Mouse (Mus musculus) neural tube, embryonic 14.5 days (tissue): Measurements from ENCODE around the gene Nrp2. TPM values are rescaled to one million over a fixed set of nuclear protein-coding genes. Genes with fewer than 3 reads are reported as not detected.

Experiments used
- ATAC-seq: fragments of 200-750 bp; cut with Nextera tagmentation; 2 replicates; pipeline ENCODE4 v1.8.0; 2017; ENCODE audit warnings: low read depth, mild to moderate bottlenecking, moderate TSS enrichment, moderate library complexity
- H3K27ac ChIP-seq: fragments of 300-500 bp; sonication (generic); 2 replicates; pipeline ENCODE4 v1.5.1; 2014; ENCODE audit warnings: low read depth, mild to moderate bottlenecking, control low read depth, low read length, moderate library complexity, mixed read lengths
- H3K27me3 ChIP-seq: fragments of 300-500 bp; sonication (generic); 2 replicates; pipeline ENCODE4 v1.6.1; 2014; ENCODE audit warnings: low read length; ENCODE audit not compliant: control insufficient read depth, insufficient read depth
- H3K36me3 ChIP-seq: fragments of 300-500 bp; sonication (generic); 2 replicates; pipeline ENCODE4 v1.6.1; 2014; ENCODE audit warnings: low read length, mixed read lengths; ENCODE audit not compliant: control insufficient read depth, insufficient read depth
- H3K4me1 ChIP-seq: fragments of 300-500 bp; sonication (generic); 2 replicates; pipeline ENCODE4 v1.6.1; 2014; ENCODE audit warnings: low read length; ENCODE audit not compliant: control insufficient read depth, insufficient read depth
- H3K4me2 ChIP-seq: fragments of 300-500 bp; sonication (generic); 2 replicates; pipeline ENCODE4 v1.6.1; 2014; ENCODE audit warnings: mild to moderate bottlenecking, low read depth, low read length, control low read depth
- H3K4me3 ChIP-seq: fragments of 300-500 bp; sonication (generic); 2 replicates; pipeline ENCODE4 v1.5.1; 2014; ENCODE audit warnings: low read depth, low read length, control low read depth, mixed read lengths
- H3K9ac ChIP-seq: fragments of 300-500 bp; sonication (generic); replicated peaks from 2 replicates; pipeline ENCODE4 v1.6.1; 2014; ENCODE audit warnings: low read depth, mild to moderate bottlenecking, control low read depth, low read length, mixed read lengths
- H3K9me3 ChIP-seq: fragments of 300-500 bp; sonication (generic); 2 replicates; pipeline ENCODE4 v1.6.1; 2016; ENCODE audit warnings: low read length; ENCODE audit not compliant: control insufficient read depth
- WGBS: fragments of 180-500 bp; shearing (Covaris S2); extraction: QIAGEN DNeasy Blood & Tissue Kit; methylation state at CpG from one replicate; pipeline ENCODE4 v1.1.7; 2014; 5-methylcytosine and 5-hydroxymethylcytosine counted together
- polyA plus RNA-seq: library from polyadenylated mRNA; unstranded; fragments of >200 nt; fragmentation: Nextera tagmentation; extraction: Ambion mirVana; gene quantifications from 2 replicates; pipeline ENCODE4 v1.2.1, GENCODE M21; 2014

Nrp2 gene
- polyA plus RNA-seq, 1 experiment from 2014 or later = 35.8 TPM

- no peak for ATAC-seq
- Histone ChIP-seq H3K4me1 (no peaks in the 10 kb centered on the region), H3K27ac (no peak overlapping the region), H3K9me3 (no peaks in the 10 kb centered on the region), H3K4me2 (no peak overlapping the region), H3K36me3 (peaks cover 18% of the 10 kb centered on the region; the same call in 1 of the 2 replicates), H3K9ac (no peak overlapping the region), H3K4me3 (no peak overlapping the region), H3K27me3 (no peaks in the 10 kb centered on the region)
- 49% methylated on average over 7 of the region's 7 CpGs for WGBS
These were observed 62.1 kb downstream of the Nrp2 start for GRCm38 (mm10) chr1:62765171-62765570.

GRCm38 (mm10) chr1:62766766-62767165 is 63.7 kb downstream of the Nrp2 start:
- no peaks in the 10 kb centered on the region for H3K4me1 ChIP-seq
- peaks cover 18% of the 10 kb centered on the region; the same call in 1 of the 2 replicates for H3K36me3 ChIP-seq
- 29% methylated on average over 4 of the region's 4 CpGs for whole genome bisulfite sequencing
- no peaks in the 10 kb centered on the region for H3K27me3 ChIP-seq
- no peak overlapping the region for H3K4me3 ChIP-seq
- H3K27ac ChIP-seq = no peak overlapping the region
- no peak overlapping the region for H3K4me2 ChIP-seq
- no peak for ATAC-seq
- H3K9ac ChIP-seq = no peak overlapping the region
- no peaks in the 10 kb centered on the region for H3K9me3 ChIP-seq

GRCm38 (mm10) chr1:62767611-62768010 is 64.5 kb downstream of the Nrp2 start:
- Histone ChIP-seq H3K4me1 (no peaks in the 10 kb centered on the region), H3K27ac (no peak overlapping the region), H3K4me3 (no peak overlapping the region), H3K9me3 (no peaks in the 10 kb centered on the region), H3K36me3 (peaks cover 18% of the 10 kb centered on the region; the same call in 1 of the 2 replicates), H3K4me2 (no peak overlapping the region), H3K9ac (no peak overlapping the region), H3K27me3 (no peaks in the 10 kb centered on the region)
- no peak for ATAC-seq
- 86% methylated on average over 9 of the region's 9 CpGs for WGBS

GRCm38 (mm10) chr1:62770576-62770975 is 67.5 kb downstream of the Nrp2 start:
- no peak overlapping the region for H3K4me2 ChIP-seq
- no peak overlapping the region for H3K9ac ChIP-seq
- no peaks in the 10 kb centered on the region for H3K9me3 ChIP-seq
- H3K4me3 ChIP-seq = no peak overlapping the region
- ATAC-seq = no peak
- peaks cover 11% of the 10 kb centered on the region; the same call in 1 of the 2 replicates for H3K36me3 ChIP-seq
- no peaks in the 10 kb centered on the region for H3K4me1 ChIP-seq
- no peak overlapping the region for H3K27ac ChIP-seq
- WGBS = 86% methylated on average over 4 of the region's 4 CpGs
- H3K27me3 ChIP-seq = no peaks in the 10 kb centered on the region

- H3K27ac ChIP-seq = no peak overlapping the region
- no peak overlapping the region for H3K4me3 ChIP-seq
- 89% methylated on average over 4 of the region's 4 CpGs for WGBS
- peaks cover 4% of the 10 kb centered on the region; the same call in 1 of the 2 replicates for H3K4me1 ChIP-seq
- no peaks in the 10 kb centered on the region for H3K9me3 ChIP-seq
- no peaks in the 10 kb centered on the region for H3K27me3 ChIP-seq
- no peak overlapping the region for H3K4me2 ChIP-seq
- H3K9ac ChIP-seq = no peak overlapping the region
- no peak for ATAC-seq
- peaks cover 7% of the 10 kb centered on the region; the same call in 1 of the 2 replicates for H3K36me3 ChIP-seq
These were observed 69.3 kb downstream of the Nrp2 start for GRCm38 (mm10) chr1:62772391-62772790.

GRCm38 (mm10) chr1:62773105-62773920 is 70.2 kb downstream of the Nrp2 start:
- Histone ChIP-seq H3K36me3 (peaks cover 7% of the 10 kb centered on the region; the same call in 1 of the 2 replicates), H3K9ac (no peak overlapping the region), H3K4me2 (no peak overlapping the region), H3K27ac (no peak overlapping the region), H3K4me3 (no peak overlapping the region), H3K4me1 (peaks cover 4% of the 10 kb centered on the region; the same call in 1 of the 2 replicates), H3K9me3 (no peaks in the 10 kb centered on the region), H3K27me3 (no peaks in the 10 kb centered on the region)
- 70% methylated on average over 10 of the region's 10 CpGs for WGBS
- ATAC-seq = no peak

GRCm38 (mm10) chr1:62773921-62774191 is 70.8 kb downstream of the Nrp2 start:
- Histone ChIP-seq H3K9ac (no peak overlapping the region), H3K9me3 (no peaks in the 10 kb centered on the region), H3K4me2 (no peak overlapping the region), H3K27ac (no peak overlapping the region), H3K4me1 (peaks cover 4% of the 10 kb centered on the region; the same call in 1 of the 2 replicates), H3K27me3 (no peaks in the 10 kb centered on the region), H3K36me3 (peaks cover 2% of the 10 kb centered on the region; the same call in 1 of the 2 replicates), H3K4me3 (no peak overlapping the region)
- no peak for ATAC-seq
- WGBS = 56% methylated on average over 3 of the region's 3 CpGs

- no peaks in the 10 kb centered on the region; the same call in 1 of the 2 replicates for H3K36me3 ChIP-seq
- 69% methylated on average over 11 of the region's 11 CpGs for WGBS
- no peak overlapping the region for H3K9ac ChIP-seq
- H3K27ac ChIP-seq = no peak overlapping the region
- H3K4me2 ChIP-seq = no peak overlapping the region
- no peak for ATAC-seq
- H3K9me3 ChIP-seq = no peaks in the 10 kb centered on the region
- peaks cover 4% of the 10 kb centered on the region; the same call in 1 of the 2 replicates for H3K4me1 ChIP-seq
- no peaks in the 10 kb centered on the region for H3K27me3 ChIP-seq
- no peak overlapping the region for H3K4me3 ChIP-seq
These were observed 71.5 kb downstream of the Nrp2 start for GRCm38 (mm10) chr1:62774288-62775218.
